Mouse (Mus musculus) heart, embryonic 12.5 days (tissue): ENCODE measurements around the gene Mroh2a. TPM values are rescaled to one million over a fixed set of nuclear protein-coding genes. Genes with fewer than 3 reads are reported as not detected.

Experiments
- ATAC-seq: fragments of 200-750 bp; cut with Nextera tagmentation; 2 replicates; pipeline ENCODE4 v1.8.0; 2017; ENCODE audit warnings: moderate TSS enrichment, moderate library complexity; ENCODE audit not compliant: insufficient number of reproducible peaks, low FRiP score
- H3K27ac ChIP-seq: fragments of 300-500 bp; sonication (generic); 2 replicates; pipeline ENCODE4 v1.5.1; 2016; ENCODE audit warnings: mild to moderate bottlenecking, moderate library complexity; ENCODE audit not compliant: poor library complexity, severe bottlenecking
- H3K27me3 ChIP-seq: fragments of 300-500 bp; sonication (generic); replicated peaks from 2 replicates; pipeline ENCODE4 v1.6.1; 2016; ENCODE audit warnings: mild to moderate bottlenecking, moderate library complexity
- H3K36me3 ChIP-seq: fragments of 300-500 bp; sonication (generic); 2 replicates; pipeline ENCODE4 v1.6.1; 2016; ENCODE audit warnings: mild to moderate bottlenecking, moderate library complexity
- H3K4me1 ChIP-seq: fragments of 300-500 bp; sonication (generic); replicated peaks from 2 replicates; pipeline ENCODE4 v1.6.1; 2016; ENCODE audit warnings: mild to moderate bottlenecking
- H3K4me2 ChIP-seq: fragments of 300-500 bp; sonication (generic); 2 replicates; pipeline ENCODE4 v1.6.1; 2016; ENCODE audit warnings: mild to moderate bottlenecking, moderate library complexity
- H3K4me3 ChIP-seq: fragments of 300-500 bp; sonication (generic); 2 replicates; pipeline ENCODE4 v1.5.1; 2016; ENCODE audit warnings: mild to moderate bottlenecking
- H3K9ac ChIP-seq: fragments of 300-500 bp; sonication (generic); 2 replicates; pipeline ENCODE4 v1.6.1; 2016; ENCODE audit warnings: mild to moderate bottlenecking, moderate library complexity
- H3K9me3 ChIP-seq: fragments of 300-500 bp; sonication (generic); replicated peaks from 2 replicates; pipeline ENCODE4 v1.6.1; 2016; ENCODE audit warnings: mild to moderate bottlenecking, moderate library complexity
- WGBS: fragments of 180-500 bp; shearing (Covaris S2); methylation state at CpG from one replicate; pipeline ENCODE4 v1.1.7; 2016; 5-methylcytosine and 5-hydroxymethylcytosine counted together
- polyA plus RNA-seq: library from polyadenylated mRNA; unstranded; fragments of >200 nt; fragmentation: Nextera tagmentation; extraction: Ambion mirVana; gene quantifications from 2 replicates; pipeline ENCODE4 v1.2.1, GENCODE M21; 2016

Gene Mroh2a
- polyA plus RNA-seq, 1 experiment from 2014 or later = 0.56 TPM

DNA sequence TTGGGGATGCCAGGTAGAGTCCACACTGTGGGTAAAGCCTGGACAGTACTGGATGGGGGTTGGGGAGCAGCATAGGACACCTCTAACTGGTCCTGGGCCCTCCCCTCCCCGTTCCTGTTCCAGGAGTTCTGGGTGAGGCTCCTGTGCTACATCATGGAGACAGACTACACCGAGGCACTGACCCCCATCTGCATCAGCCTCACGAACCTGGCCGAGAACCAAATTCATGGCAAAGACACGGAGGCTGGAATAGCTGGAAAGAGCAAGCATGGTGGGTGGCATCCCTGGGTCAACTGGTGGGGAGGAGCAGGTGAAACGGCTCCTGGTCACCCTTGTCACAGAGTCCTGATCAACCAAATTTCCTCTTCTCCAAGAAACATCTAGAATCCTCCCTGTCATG, 12.0 kb downstream of the Mroh2a start:
- Histone ChIP-seq H3K4me3 (no peak overlapping the region), H3K27ac (no peak overlapping the region), H3K4me1 (no peaks in the 10 kb centered on the region), H3K9me3 (peaks cover 91% of the 10 kb centered on the region), H3K27me3 (no peaks in the 10 kb centered on the region), H3K36me3 (no peaks in the 10 kb centered on the region), H3K9ac (no peak overlapping the region), H3K4me2 (no peak overlapping the region)
- 72% methylated on average over 6 of the region's 6 CpGs for WGBS
- no peak for ATAC-seq

- Histone ChIP-seq H3K4me1 (no peaks in the 10 kb centered on the region), H3K4me3 (no peak overlapping the region), H3K36me3 (no peaks in the 10 kb centered on the region), H3K9ac (no peak overlapping the region), H3K27me3 (no peaks in the 10 kb centered on the region), H3K27ac (no peak overlapping the region), H3K4me2 (no peak overlapping the region), H3K9me3 (peaks cover 90% of the 10 kb centered on the region)
- 64% methylated on average over 5 of the region's 5 CpGs for WGBS
- 0 out of 2 replicates have a peak, but pooled peaks have one; percentile 0 for ATAC-seq
These were observed 13.3 kb downstream of the Mroh2a start for GRCm38 (mm10) chr1:88240072-88240471.

DNA sequence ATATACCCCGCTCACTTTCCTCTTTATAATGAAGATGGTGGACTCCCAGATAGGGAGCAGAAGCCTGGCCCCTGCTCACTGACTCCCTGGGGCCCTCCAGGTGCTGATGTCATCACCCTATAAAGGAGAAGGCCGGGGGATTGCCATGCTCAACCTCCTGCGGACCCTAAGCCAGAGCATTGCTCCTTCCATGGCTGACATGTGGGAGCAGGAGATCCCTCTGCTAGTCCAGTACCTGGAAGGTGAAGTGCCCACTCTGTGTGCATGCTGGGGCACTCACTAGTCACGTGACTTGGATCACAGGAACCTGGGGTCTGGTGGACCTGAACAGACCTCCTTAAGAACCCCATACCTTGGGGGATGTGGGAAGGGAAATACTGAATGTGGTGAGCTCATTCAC, 13.8 kb downstream of the Mroh2a start:
- H3K4me2 ChIP-seq = no peak overlapping the region
- H3K27ac ChIP-seq = no peak overlapping the region
- no peak overlapping the region for H3K4me3 ChIP-seq
- H3K27me3 ChIP-seq = no peaks in the 10 kb centered on the region
- 0 out of 2 replicates have a peak, but pooled peaks have one; percentile 0 for ATAC-seq
- WGBS = 61% methylated on average over 4 of the region's 4 CpGs
- peaks cover 90% of the 10 kb centered on the region for H3K9me3 ChIP-seq
- H3K36me3 ChIP-seq = no peaks in the 10 kb centered on the region
- no peaks in the 10 kb centered on the region for H3K4me1 ChIP-seq
- no peak overlapping the region for H3K9ac ChIP-seq

DNA sequence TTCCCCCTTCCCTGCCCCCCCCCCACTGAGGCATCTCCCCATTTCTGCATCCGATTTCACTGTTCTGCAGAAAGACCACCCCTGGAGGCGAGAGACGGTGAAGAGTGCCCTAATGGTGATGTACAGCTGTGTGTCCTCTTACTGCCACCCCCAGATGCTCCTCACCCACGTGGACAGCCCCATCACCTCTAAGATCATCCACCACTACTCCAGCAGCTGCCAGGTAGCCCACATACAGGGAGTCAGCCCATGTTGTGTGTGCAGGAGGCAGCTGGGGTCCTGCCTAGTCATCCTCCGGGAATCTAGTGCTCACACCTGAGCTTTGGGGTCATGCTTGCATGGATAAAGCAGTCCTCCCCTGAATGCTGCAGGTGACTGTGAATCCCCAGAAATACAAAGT, 17.1 kb downstream of the Mroh2a start:
- H3K9me3 ChIP-seq = peaks cover 93% of the 10 kb centered on the region
- H3K4me2 ChIP-seq = no peak overlapping the region
- H3K27ac ChIP-seq = no peak overlapping the region
- no peaks in the 10 kb centered on the region for H3K36me3 ChIP-seq
- WGBS = 58% methylated on average over 5 of the region's 5 CpGs
- H3K4me1 ChIP-seq = no peaks in the 10 kb centered on the region
- H3K9ac ChIP-seq = no peak overlapping the region
- no peaks in the 10 kb centered on the region for H3K27me3 ChIP-seq
- H3K4me3 ChIP-seq = no peak overlapping the region
- no peak for ATAC-seq

GRCm38 (mm10) chr1:88245881-88246280, 19.1 kb downstream of the Mroh2a start:
- H3K4me1 ChIP-seq = no peaks in the 10 kb centered on the region
- ATAC-seq = no peak
- H3K4me3 ChIP-seq = no peak overlapping the region
- no peak overlapping the region for H3K4me2 ChIP-seq
- H3K36me3 ChIP-seq = no peaks in the 10 kb centered on the region
- 73% methylated on average over 6 of the region's 6 CpGs for WGBS
- no peak overlapping the region for H3K9ac ChIP-seq
- peaks cover 93% of the 10 kb centered on the region for H3K9me3 ChIP-seq
- no peaks in the 10 kb centered on the region for H3K27me3 ChIP-seq
- H3K27ac ChIP-seq = no peak overlapping the region

DNA sequence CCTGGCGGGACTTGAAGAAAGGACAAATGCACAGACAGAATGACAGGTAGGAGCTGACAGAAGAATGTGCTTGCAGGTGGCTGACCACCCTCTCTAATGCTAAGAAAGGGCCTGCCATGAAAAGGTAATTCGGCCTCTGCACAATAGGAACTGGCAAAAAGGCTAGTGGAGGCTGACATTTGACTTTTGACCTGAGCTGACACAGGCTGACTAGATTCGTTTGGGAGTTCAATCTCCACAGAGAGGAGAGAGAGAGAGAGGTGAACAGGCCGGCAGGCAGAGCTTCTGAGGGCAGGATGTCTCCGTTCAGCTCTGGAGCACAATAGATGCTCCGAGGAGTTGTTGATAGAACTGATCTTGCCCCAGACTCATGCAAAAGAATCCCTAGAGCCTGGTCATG, 19.6 kb downstream of the Mroh2a start:
- Histone ChIP-seq H3K9me3 (peaks cover 93% of the 10 kb centered on the region), H3K4me3 (no peak overlapping the region), H3K27me3 (no peaks in the 10 kb centered on the region), H3K9ac (no peak overlapping the region), H3K27ac (no peak overlapping the region), H3K4me2 (no peak overlapping the region), H3K4me1 (no peaks in the 10 kb centered on the region), H3K36me3 (no peaks in the 10 kb centered on the region)
- WGBS = 37% methylated on average over 6 of the region's 6 CpGs
- no peak for ATAC-seq

DNA sequence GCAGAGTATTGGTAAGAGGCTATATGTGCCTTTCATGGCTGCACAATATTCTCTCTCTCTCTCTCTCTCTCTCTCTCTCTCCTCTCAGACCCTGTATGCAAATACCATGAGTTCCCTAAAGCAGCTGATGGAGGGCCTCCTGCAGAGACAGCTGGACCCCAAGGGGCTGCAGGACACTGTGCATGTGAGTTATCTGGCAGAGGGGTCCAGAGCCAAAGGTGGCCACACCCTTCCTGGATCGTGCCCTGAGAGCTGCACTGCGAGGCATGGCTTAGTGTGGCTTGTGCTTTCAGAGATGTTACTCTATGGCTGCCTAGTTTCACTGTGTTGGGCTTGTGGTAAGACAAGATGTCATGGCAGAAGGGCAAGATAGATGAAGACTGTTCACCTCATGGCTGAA, 20.9 kb downstream of the Mroh2a start:
- WGBS = 40% methylated on average over 2 of the region's 2 CpGs
- H3K4me1 ChIP-seq = no peaks in the 10 kb centered on the region
- ATAC-seq = no peak
- no peaks in the 10 kb centered on the region for H3K27me3 ChIP-seq
- no peak overlapping the region for H3K4me2 ChIP-seq
- peaks cover 95% of the 10 kb centered on the region for H3K9me3 ChIP-seq
- no peaks in the 10 kb centered on the region for H3K36me3 ChIP-seq
- no peak overlapping the region for H3K4me3 ChIP-seq
- no peak overlapping the region for H3K27ac ChIP-seq
- no peak overlapping the region for H3K9ac ChIP-seq

DNA sequence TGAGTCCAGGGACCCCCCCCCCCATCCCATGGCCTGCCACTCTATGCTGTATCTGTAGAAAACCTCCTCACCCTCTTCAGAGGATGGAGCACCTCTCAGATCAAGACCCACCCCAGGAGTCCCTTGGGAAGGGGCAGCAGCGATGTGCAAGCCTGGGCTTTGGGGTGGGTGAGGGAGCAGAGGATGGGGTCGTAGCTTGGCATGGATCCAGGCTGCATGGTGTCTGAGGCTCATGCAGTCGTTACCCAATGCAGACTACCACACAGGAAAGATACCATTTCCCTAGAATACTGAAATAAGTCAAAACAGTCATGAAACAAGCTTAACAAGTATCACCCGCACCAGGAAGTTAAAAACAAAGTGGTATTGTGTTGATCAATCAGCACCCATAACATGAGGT, 21.9 kb downstream of the Mroh2a start:
- no peak for ATAC-seq
- H3K27me3 ChIP-seq = no peaks in the 10 kb centered on the region
- no peak overlapping the region for H3K4me2 ChIP-seq
- no peak overlapping the region for H3K27ac ChIP-seq
- H3K4me3 ChIP-seq = no peak overlapping the region
- peaks cover 96% of the 10 kb centered on the region for H3K9me3 ChIP-seq
- no peaks in the 10 kb centered on the region for H3K36me3 ChIP-seq
- WGBS = 62% methylated on average over 4 of the region's 4 CpGs
- H3K4me1 ChIP-seq = no peaks in the 10 kb centered on the region
- no peak overlapping the region for H3K9ac ChIP-seq

DNA sequence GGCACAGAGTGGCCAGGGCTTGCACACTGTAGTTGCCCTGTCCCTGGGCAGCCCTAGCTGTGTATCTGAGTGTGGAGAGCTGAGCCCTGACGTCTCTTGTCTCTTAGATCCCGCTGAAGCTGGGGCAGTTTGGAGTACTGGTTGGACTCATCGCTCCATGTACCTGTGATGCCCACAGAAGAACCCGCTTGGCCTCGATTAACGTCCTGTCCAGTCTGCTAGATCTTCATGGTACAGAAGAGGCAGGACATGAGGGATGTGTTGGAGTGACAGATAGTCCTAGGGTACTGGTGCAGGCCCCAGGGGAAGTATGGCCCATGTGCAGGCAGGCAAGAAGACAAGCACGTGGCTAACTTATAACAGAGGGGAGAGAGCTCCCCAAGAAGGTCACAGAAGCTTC, 22.8 kb downstream of the Mroh2a start:
- H3K4me2 ChIP-seq = no peak overlapping the region
- no peaks in the 10 kb centered on the region for H3K4me1 ChIP-seq
- H3K36me3 ChIP-seq = no peaks in the 10 kb centered on the region
- H3K27me3 ChIP-seq = no peaks in the 10 kb centered on the region
- WGBS = 69% methylated on average over 7 of the region's 7 CpGs
- ATAC-seq = no peak
- peaks cover 92% of the 10 kb centered on the region for H3K9me3 ChIP-seq
- no peak overlapping the region for H3K4me3 ChIP-seq
- no peak overlapping the region for H3K9ac ChIP-seq
- no peak overlapping the region for H3K27ac ChIP-seq

GRCm38 (mm10) chr1:88250023-88250422, 23.2 kb downstream of the Mroh2a start:
- Histone ChIP-seq H3K27me3 (no peaks in the 10 kb centered on the region), H3K4me3 (no peak overlapping the region), H3K4me2 (no peak overlapping the region), H3K4me1 (no peaks in the 10 kb centered on the region), H3K36me3 (no peaks in the 10 kb centered on the region), H3K9me3 (peaks cover 92% of the 10 kb centered on the region), H3K9ac (no peak overlapping the region), H3K27ac (no peak overlapping the region)
- ATAC-seq = no peak
- WGBS = 75% methylated on average over 5 of the region's 5 CpGs

GRCm38 (mm10) chr1:88253106-88253505, 26.3 kb downstream of the Mroh2a start:
- no peak overlapping the region for H3K4me2 ChIP-seq
- H3K9ac ChIP-seq = no peak overlapping the region
- H3K27ac ChIP-seq = no peak overlapping the region
- H3K36me3 ChIP-seq = no peaks in the 10 kb centered on the region
- peaks cover 91% of the 10 kb centered on the region for H3K9me3 ChIP-seq
- no peaks in the 10 kb centered on the region for H3K4me1 ChIP-seq
- H3K27me3 ChIP-seq = no peaks in the 10 kb centered on the region
- no peak for ATAC-seq
- 67% methylated on average over 8 of the region's 8 CpGs for WGBS
- no peak overlapping the region for H3K4me3 ChIP-seq

GRCm38 (mm10) chr1:88253540-88253939, 26.8 kb downstream of the Mroh2a start:
- peaks cover 91% of the 10 kb centered on the region for H3K9me3 ChIP-seq
- H3K27ac ChIP-seq = no peak overlapping the region
- 61% methylated on average over 6 of the region's 6 CpGs for WGBS
- no peak overlapping the region for H3K4me3 ChIP-seq
- H3K27me3 ChIP-seq = no peaks in the 10 kb centered on the region
- ATAC-seq = no peak
- H3K4me2 ChIP-seq = no peak overlapping the region
- no peaks in the 10 kb centered on the region for H3K36me3 ChIP-seq
- no peak overlapping the region for H3K9ac ChIP-seq
- H3K4me1 ChIP-seq = no peaks in the 10 kb centered on the region
